Mouse (Mus musculus) spleen, adult 18-20 months (tissue): ENCODE results near the gene Slc17a1.

ENCODE experiments used
- DNase-seq, 2 experiments: peaks; one replicate each; pipeline ENCODE4 v3.0.0; 2022; ENCODE audit warnings: mixed read lengths in 2 of 2

Slc17a1 gene

GRCm38 (mm10) chr13:23889011-23889605 lies 21.6 kb downstream of the Slc17a1 start:
- no peak for DNase-seq

- no peak for DNase-seq
Measured at GRCm38 (mm10) chr13:23892592-23893268, 25.2 kb downstream of the Slc17a1 start.

- DNase-seq = no peak
Measured at GRCm38 (mm10) chr13:23893269-23893593, 25.7 kb downstream of the Slc17a1 start.

- DNase-seq = no peak
Measured at GRCm38 (mm10) chr13:23898242-23898641, 30.7 kb downstream of the Slc17a1 start.

GRCm38 (mm10) chr13:23906906-23907305 lies 39.4 kb downstream of the Slc17a1 start:
- no peak for DNase-seq

GRCm38 (mm10) chr13:23910121-23910520 lies 42.6 kb downstream of the Slc17a1 start:
- DNase-seq = no peak

GRCm38 (mm10) chr13:23911335-23911734 lies 43.8 kb downstream of the Slc17a1 start:
- peak in 1 of 2 experiments; percentile 42 for DNase-seq

- peak; percentile 27 to 46 for DNase-seq
Measured at GRCm38 (mm10) chr13:23913791-23914306, 46.3 kb downstream of the Slc17a1 start.

- DNase-seq = no peak
Measured at GRCm38 (mm10) chr13:23914376-23915167, 47.0 kb downstream of the Slc17a1 start, which contains the start of gene Slc17a4. Slc17a4 (minus strand) TSS chr13:23915009.

GRCm38 (mm10) chr13:23916132-23916531 lies 48.6 kb downstream of the Slc17a1 start:
- no peak for DNase-seq

GRCm38 (mm10) chr13:23917674-23918073 lies 50.1 kb downstream of the Slc17a1 start:
- DNase-seq = no peak

- no peak for DNase-seq
Measured at GRCm38 (mm10) chr13:23925792-23926191, 58.2 kb downstream of the Slc17a1 start.

- no peak for DNase-seq
Measured at GRCm38 (mm10) chr13:23928637-23929036, 61.1 kb downstream of the Slc17a1 start.

GRCm38 (mm10) chr13:23930461-23930860 lies 62.9 kb downstream of the Slc17a1 start:
- DNase-seq = no peak

GRCm38 (mm10) chr13:23930904-23931303 lies 63.4 kb downstream of the Slc17a1 start:
- no peak for DNase-seq

GRCm38 (mm10) chr13:23933421-23934210 lies 66.1 kb downstream of the Slc17a1 start, which contains the start of gene Hist1h2ba:
Hist1h2ba (minus strand) TSS chr13:23934156.
- DNase-seq = no peak

- no peak for DNase-seq
Measured at GRCm38 (mm10) chr13:23934211-23934520, 66.6 kb downstream of the Slc17a1 start, which contains the start of gene Hist1h2aa. Hist1h2aa (plus strand) TSS chr13:23934462.

GRCm38 (mm10) chr13:23938699-23939098 lies 71.1 kb downstream of the Slc17a1 start:
- DNase-seq = no peak

- no peak for DNase-seq
Measured at GRCm38 (mm10) chr13:23940291-23940690, 72.7 kb downstream of the Slc17a1 start.

GRCm38 (mm10) chr13:23942861-23943260 lies 75.3 kb downstream of the Slc17a1 start:
- DNase-seq = no peak
